Mouse (Mus musculus) adrenal gland, postnatal 4 days (tissue): ENCODE measurements around the gene Ppm1h. TPM values are rescaled to one million over a fixed set of nuclear protein-coding genes. Genes with fewer than 3 reads are reported as not detected.
"Not testable (repeated sequence)": the region's sequence is repeated elsewhere in the genome, so short reads cannot be mapped to it uniquely, and the experiment has no call there.

Source experiments
- DNase-seq, 2 experiments: peaks; one replicate each; pipeline ENCODE4 v3.0.0; 2021 to 2022; ENCODE audit warnings: low spot score in 2 of 2, mixed read lengths in 2 of 2
- total RNA-seq, 2 experiments: library from RNA; stranded (reverse); gene quantifications; 2 replicates each; pipeline ENCODE4 v1.2.3; 2021

Ppm1h gene
- total RNA-seq, 2 experiments from 2014 or later = 16.7 to 25.9 TPM

- DNase-seq = no peak
These were observed 240.9 kb downstream of the Ppm1h start for GRCm38 (mm10) chr10:122919416-122919815.

- DNase-seq = no peak
These were observed 241.7 kb downstream of the Ppm1h start for GRCm38 (mm10) chr10:122920218-122920795.

GRCm38 (mm10) chr10:122922226-122922625 lies 243.7 kb downstream of the Ppm1h start:
- DNase-seq = no peak

GRCm38 (mm10) chr10:122924571-122924970 lies 246.0 kb downstream of the Ppm1h start:
- DNase-seq = not testable (repeated sequence)

- DNase-seq = no peak
These were observed 247.7 kb downstream of the Ppm1h start for GRCm38 (mm10) chr10:122926275-122926674.

GRCm38 (mm10) chr10:122930520-122930919 lies 252.0 kb downstream of the Ppm1h start:
- no peak for DNase-seq

- DNase-seq = no peak
These were observed 252.8 kb downstream of the Ppm1h start for GRCm38 (mm10) chr10:122931193-122931832.

GRCm38 (mm10) chr10:122931851-122932550 lies 253.4 kb downstream of the Ppm1h start:
- no peak for DNase-seq

GRCm38 (mm10) chr10:122933053-122933838 lies 254.7 kb downstream of the Ppm1h start:
- no peak for DNase-seq

GRCm38 (mm10) chr10:122935406-122935805 lies 256.8 kb downstream of the Ppm1h start:
- not testable (repeated sequence) for DNase-seq

GRCm38 (mm10) chr10:122937380-122937779 lies 258.8 kb downstream of the Ppm1h start:
- not testable (repeated sequence) for DNase-seq

GRCm38 (mm10) chr10:122939546-122939945 lies 261.0 kb downstream of the Ppm1h start:
- DNase-seq = no peak

GRCm38 (mm10) chr10:122942771-122943170 lies 264.2 kb downstream of the Ppm1h start:
- no peak for DNase-seq

- DNase-seq = no peak
These were observed 265.3 kb downstream of the Ppm1h start for GRCm38 (mm10) chr10:122943824-122944223.

GRCm38 (mm10) chr10:122944888-122945287 lies 266.3 kb downstream of the Ppm1h start:
- no peak for DNase-seq

- no peak for DNase-seq
These were observed 272.4 kb downstream of the Ppm1h start for GRCm38 (mm10) chr10:122950966-122951365.

GRCm38 (mm10) chr10:122953576-122953975 lies 275.0 kb downstream of the Ppm1h start:
- DNase-seq = no peak

- no peak for DNase-seq
These were observed 279.4 kb downstream of the Ppm1h start for GRCm38 (mm10) chr10:122957918-122958317.

GRCm38 (mm10) chr10:122958699-122959098 lies 280.1 kb downstream of the Ppm1h start:
- DNase-seq = no peak

GRCm38 (mm10) chr10:122960216-122960615 lies 281.7 kb downstream of the Ppm1h start:
- DNase-seq = no peak

- DNase-seq = no peak
These were observed 282.2 kb downstream of the Ppm1h start for GRCm38 (mm10) chr10:122960738-122961137.

GRCm38 (mm10) chr10:122961494-122961893 lies 282.9 kb downstream of the Ppm1h start:
- DNase-seq = no peak
